Mouse (Mus musculus) hindbrain, embryonic 14.5 days (tissue): ENCODE results near the gene Reln. TPM values are rescaled to one million over a fixed set of nuclear protein-coding genes. Genes with fewer than 3 reads are reported as not detected.

Experiments used
- ATAC-seq: fragments of 200-750 bp; cut with Nextera tagmentation; 2 replicates; pipeline ENCODE4 v1.8.0; 2017; ENCODE audit warnings: moderate number of reproducible peaks, mild to moderate bottlenecking, moderate TSS enrichment, moderate library complexity; ENCODE audit not compliant: low FRiP score
- DNase-seq: peaks from one replicate; pipeline ENCODE4 v3.0.0-alpha.2; 2015; ENCODE audit warnings: low spot score
- H3K27ac ChIP-seq: fragments of 300-500 bp; sonication (generic); 2 replicates; pipeline ENCODE4 v1.5.1; 2014; ENCODE audit warnings: mild to moderate bottlenecking, moderate library complexity
- H3K27me3 ChIP-seq: fragments of 300-500 bp; sonication (generic); 2 replicates; pipeline ENCODE4 v1.6.1; 2014; ENCODE audit warnings: mild to moderate bottlenecking, low read length, mixed read lengths; ENCODE audit not compliant: control insufficient read depth, insufficient read depth
- H3K36me3 ChIP-seq: fragments of 300-500 bp; sonication (generic); replicated peaks from 2 replicates; pipeline ENCODE4 v1.6.1; 2014; ENCODE audit not compliant: control insufficient read depth, insufficient read depth
- H3K4me1 ChIP-seq: fragments of 300-500 bp; sonication (generic); replicated peaks from 2 replicates; pipeline ENCODE4 v1.6.1; 2014; ENCODE audit warnings: antibody characterized with exemption, low read length, mixed read lengths; ENCODE audit not compliant: control insufficient read depth, insufficient read depth
- H3K4me2 ChIP-seq: fragments of 300-500 bp; sonication (generic); replicated peaks from 2 replicates; pipeline ENCODE4 v1.6.1; 2014; ENCODE audit warnings: mild to moderate bottlenecking, moderate library complexity
- H3K4me3 ChIP-seq: fragments of 300-500 bp; sonication (generic); replicated peaks from 2 replicates; pipeline ENCODE4 v1.5.1; 2014; ENCODE audit warnings: mild to moderate bottlenecking, low read length
- H3K9ac ChIP-seq: fragments of 300-500 bp; sonication (generic); 2 replicates; pipeline ENCODE4 v1.6.1; 2014
- H3K9me3 ChIP-seq: fragments of 300-500 bp; sonication (generic); 2 replicates; pipeline ENCODE4 v1.6.1; 2016; ENCODE audit warnings: low read length; ENCODE audit not compliant: control insufficient read depth
- WGBS: fragments of 180-500 bp; shearing (Covaris S2); extraction: QIAGEN DNeasy Blood & Tissue Kit; methylation state at CpG from one replicate; pipeline ENCODE4 v1.1.7; 2014; 5-methylcytosine and 5-hydroxymethylcytosine counted together
- polyA plus RNA-seq: library from polyadenylated mRNA; unstranded; fragments of >200 nt; fragmentation: Nextera tagmentation; extraction: Ambion mirVana; gene quantifications from 2 replicates; pipeline ENCODE4 v1.2.1, GENCODE M21; 2014

Reln gene
- polyA plus RNA-seq, 1 experiment from 2014 or later: 63.5 TPM

- H3K36me3 ChIP-seq: no peaks in the 10 kb centered on the region
- no peak overlapping the region for H3K4me2 ChIP-seq
- H3K9me3 ChIP-seq: no peaks in the 10 kb centered on the region
- H3K4me3 ChIP-seq: no peak overlapping the region
- H3K4me1 ChIP-seq: peaks cover 5% of the 10 kb centered on the region; the same call in 1 of the 2 replicates
- H3K9ac ChIP-seq: no peak overlapping the region
- H3K27me3 ChIP-seq: 0 out of 2 replicates have a peak, but pooled peaks cover 2% of the 10 kb centered on the region
- DNase-seq (no peak), ATAC-seq (no peak)
- no peak overlapping the region for H3K27ac ChIP-seq
- WGBS: 88% methylated on average over 6 of the region's 6 CpGs
Observed at GRCm38 (mm10) chr5:22027240-22027875, 317.1 kb downstream of the Reln start.

- 89% methylated on average over 4 of the region's 4 CpGs for WGBS
- H3K9ac ChIP-seq: no peak overlapping the region
- no peak for DNase-seq
Observed at GRCm38 (mm10) chr5:22025746-22026145, 318.8 kb downstream of the Reln start.

GRCm38 (mm10) chr5:22024108-22024507, 320.4 kb downstream of the Reln start:
- WGBS: 77% methylated on average over 3 of the region's 3 CpGs
- H3K27me3 ChIP-seq: no peaks in the 10 kb centered on the region
- H3K4me3 ChIP-seq: no peak overlapping the region
- no peaks in the 10 kb centered on the region for H3K9me3 ChIP-seq
- no peaks in the 10 kb centered on the region for H3K36me3 ChIP-seq
- no peaks in the 10 kb centered on the region for H3K4me1 ChIP-seq
- DNase-seq: no peak
- no peak overlapping the region for H3K4me2 ChIP-seq
- no peak overlapping the region for H3K9ac ChIP-seq
- no peak overlapping the region for H3K27ac ChIP-seq
- ATAC-seq: no peak

More at GRCm38 (mm10) chr5:22025746-22026145, 318.8 kb downstream of the Reln start:
- Histone ChIP-seq H3K4me3 (no peak overlapping the region), H3K36me3 (no peaks in the 10 kb centered on the region), H3K4me1 (no peaks in the 10 kb centered on the region), H3K27me3 (0 out of 2 replicates have a peak, but pooled peaks cover 2% of the 10 kb centered on the region), H3K27ac (no peak overlapping the region), H3K9me3 (no peaks in the 10 kb centered on the region), H3K4me2 (no peak overlapping the region)
- ATAC-seq: no peak

- H3K4me3 ChIP-seq: no peak overlapping the region
- H3K36me3 ChIP-seq: no peaks in the 10 kb centered on the region
- H3K4me1 ChIP-seq: no peaks in the 10 kb centered on the region
- no peak overlapping the region for H3K4me2 ChIP-seq
- no peak overlapping the region for H3K27ac ChIP-seq
- ATAC-seq (no peak), DNase-seq (no peak)
- H3K27me3 ChIP-seq: no peaks in the 10 kb centered on the region
- no peaks in the 10 kb centered on the region for H3K9me3 ChIP-seq
- 87% methylated on average over 3 of the region's 3 CpGs for WGBS
- H3K9ac ChIP-seq: no peak overlapping the region
Observed at GRCm38 (mm10) chr5:22017896-22018295, 326.6 kb downstream of the Reln start.

GRCm38 (mm10) chr5:22014459-22014858, 330.0 kb downstream of the Reln start:
- no peaks in the 10 kb centered on the region for H3K36me3 ChIP-seq
- no peak overlapping the region for H3K27ac ChIP-seq
- no peak overlapping the region for H3K4me3 ChIP-seq
- H3K4me1 ChIP-seq: no peaks in the 10 kb centered on the region
- H3K4me2 ChIP-seq: no peak overlapping the region
- no peak overlapping the region for H3K9ac ChIP-seq
- WGBS: 55% methylated on average over 3 of the region's 3 CpGs
- DNase-seq (no peak), ATAC-seq (no peak)
- H3K9me3 ChIP-seq: no peaks in the 10 kb centered on the region
- H3K27me3 ChIP-seq: no peaks in the 10 kb centered on the region

GRCm38 (mm10) chr5:22009142-22009541, 335.4 kb downstream of the Reln start:
- no peak overlapping the region for H3K27ac ChIP-seq
- H3K4me3 ChIP-seq: no peak overlapping the region
- H3K27me3 ChIP-seq: no peaks in the 10 kb centered on the region
- no peak for DNase-seq
- H3K4me1 ChIP-seq: no peaks in the 10 kb centered on the region
- no peak overlapping the region for H3K4me2 ChIP-seq
- WGBS: 77% methylated on average over 8 of the region's 8 CpGs
- no peaks in the 10 kb centered on the region for H3K9me3 ChIP-seq
- H3K9ac ChIP-seq: no peak overlapping the region
- no peak for ATAC-seq
- no peaks in the 10 kb centered on the region for H3K36me3 ChIP-seq

- Histone ChIP-seq H3K9me3 (no peaks in the 10 kb centered on the region), H3K4me1 (no peaks in the 10 kb centered on the region), H3K27ac (no peak overlapping the region), H3K4me3 (no peak overlapping the region), H3K4me2 (no peak overlapping the region), H3K27me3 (no peaks in the 10 kb centered on the region), H3K9ac (no peak overlapping the region), H3K36me3 (no peaks in the 10 kb centered on the region)
- 69% methylated on average over 11 of the region's 11 CpGs for WGBS
- DNase-seq (no peak), ATAC-seq (no peak; the same call in 1 of the 2 replicates)
Observed at GRCm38 (mm10) chr5:22007304-22008059, 337.0 kb downstream of the Reln start.

- no peak overlapping the region for H3K4me3 ChIP-seq
- 92% methylated on average over 4 of the region's 4 CpGs for WGBS
- no peaks in the 10 kb centered on the region for H3K27me3 ChIP-seq
- H3K4me2 ChIP-seq: no peak overlapping the region
- no peaks in the 10 kb centered on the region for H3K4me1 ChIP-seq
- H3K27ac ChIP-seq: no peak overlapping the region
- no peaks in the 10 kb centered on the region for H3K36me3 ChIP-seq
- ATAC-seq (no peak), DNase-seq (no peak)
- no peaks in the 10 kb centered on the region for H3K9me3 ChIP-seq
- H3K9ac ChIP-seq: no peak overlapping the region
Observed at GRCm38 (mm10) chr5:22003858-22004257, 340.6 kb downstream of the Reln start.

- H3K4me2 ChIP-seq: no peak overlapping the region
- H3K4me1 ChIP-seq: no peaks in the 10 kb centered on the region
- H3K27me3 ChIP-seq: no peaks in the 10 kb centered on the region
- 0 out of 2 replicates have a peak, but pooled peaks cover 2% of the 10 kb centered on the region for H3K9me3 ChIP-seq
- no peak overlapping the region for H3K27ac ChIP-seq
- no peak for DNase-seq
- no peak for ATAC-seq
- 87% methylated on average over 5 of the region's 5 CpGs for WGBS
- H3K4me3 ChIP-seq: no peak overlapping the region
- no peaks in the 10 kb centered on the region for H3K36me3 ChIP-seq
- no peak overlapping the region for H3K9ac ChIP-seq
Observed at GRCm38 (mm10) chr5:21987711-21988110, 356.8 kb downstream of the Reln start.
